Mouse (Mus musculus) small intestine, adult 2 months (tissue): ENCODE measurements at regions not wholly inside any gene's neighbourhood (a gene's known extent, or its start where the extent isn't known, plus 50 kb on each side); places are given as distances from the start of the nearest gene placed in this dataset.

Source experiments
- H3K27ac ChIP-seq: fragments of 200-500 bp; 2 replicates; pipeline ENCODE4 v1.5.1; 2012; ENCODE audit warnings: low read depth, low read length, control low read depth, inconsistent platforms; ENCODE audit not compliant: insufficient read depth
- H3K27me3 ChIP-seq: fragments of 200-500 bp; 2 replicates; pipeline ENCODE4 v1.6.1; 2012; ENCODE audit warnings: mild to moderate bottlenecking, moderate library complexity, low read length, inconsistent platforms; ENCODE audit not compliant: control insufficient read depth, insufficient read depth
- H3K36me3 ChIP-seq: fragments of 200-500 bp; 2 replicates; pipeline ENCODE4 v1.6.1; 2012; ENCODE audit warnings: mild to moderate bottlenecking, low read length, control low read depth, inconsistent platforms; ENCODE audit not compliant: control insufficient read depth, insufficient read depth
- H3K4me1 ChIP-seq: fragments of 200-500 bp; 2 replicates; pipeline ENCODE4 v1.6.1; 2012; ENCODE audit warnings: low read length, inconsistent platforms, mixed read lengths; ENCODE audit not compliant: control insufficient read depth, insufficient read depth, insufficient read length
- H3K4me3 ChIP-seq: fragments of 200-500 bp; 2 replicates; pipeline ENCODE4 v1.5.1; 2012; ENCODE audit warnings: low read depth, mild to moderate bottlenecking, control low read depth, inconsistent platforms, low read length, moderate library complexity
- CTCF ChIP-seq: fragments of 200-500 bp; IDR thresholded peaks from 2 replicates; pipeline ENCODE4 v1.5.1; 2012; ENCODE audit warnings: low read depth, mild to moderate bottlenecking, control low read depth, inconsistent platforms, low read length, moderate library complexity, mixed read lengths; ENCODE audit not compliant: insufficient replicate concordance, insufficient read length; ENCODE audit errors: extremely low read depth
- POLR2A ChIP-seq: fragments of 200-500 bp; IDR thresholded peaks from 2 replicates; pipeline ENCODE4 v1.6.1; 2012; ENCODE audit warnings: low read depth, mild to moderate bottlenecking, control low read depth, inconsistent platforms, low read length, moderate library complexity
- WGBS: fragments of 180-500 bp; shearing (Covaris S2); methylation state at CpG from one replicate; pipeline ENCODE4 v1.1.7; 2018; 5-methylcytosine and 5-hydroxymethylcytosine counted together

DNA sequence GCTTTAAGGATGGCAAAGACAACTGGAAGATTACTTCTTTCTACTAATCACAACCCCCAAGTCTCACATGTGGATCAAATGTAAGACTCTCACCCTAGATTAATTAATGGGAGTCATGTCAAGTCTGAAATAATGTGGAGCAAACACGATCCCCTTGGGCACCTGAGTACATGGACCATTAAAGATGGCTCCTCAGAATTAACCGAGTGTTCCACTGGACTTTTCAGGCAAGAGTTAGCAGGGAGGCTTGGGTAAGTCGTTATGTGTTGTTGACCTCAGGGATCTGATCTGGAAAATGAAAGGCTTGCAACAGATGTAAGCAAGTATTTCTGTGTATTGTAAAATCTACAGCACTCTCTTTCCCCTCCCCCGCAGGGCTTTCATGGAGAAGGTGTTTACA, 296.3 kb downstream of the Olfm4 start:
- Histone ChIP-seq H3K4me1 (no peaks in the 10 kb centered on the region), H3K36me3 (no peaks in the 10 kb centered on the region), H3K4me3 (no peak overlapping the region), H3K27me3 (no peaks in the 10 kb centered on the region; the same call in 1 of the 2 replicates), H3K27ac (no peak overlapping the region)
- TF ChIP-seq CTCF (no peak), POLR2A (no peak)
- WGBS: 66% methylated on average over 4 of the region's 4 CpGs

DNA sequence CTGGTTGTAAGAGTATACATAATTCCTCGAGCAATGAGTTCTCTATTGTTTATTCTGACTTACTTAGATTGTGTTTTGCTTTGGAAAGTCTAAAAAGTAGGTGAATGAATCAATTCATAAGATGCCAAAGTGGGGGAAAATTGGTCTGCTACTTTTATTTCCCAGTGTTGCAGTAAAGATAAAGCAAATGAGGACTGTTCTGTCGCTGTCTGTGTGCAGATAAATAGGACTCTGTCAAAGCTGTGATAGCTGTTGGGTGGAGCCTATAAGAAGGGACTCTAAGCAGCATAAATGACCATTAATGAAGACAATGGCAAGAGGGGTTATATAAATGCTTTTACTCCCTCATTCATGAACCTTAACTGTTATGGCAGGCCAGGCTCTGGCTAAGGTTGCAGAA, 299.8 kb downstream of the Olfm4 start:
- H3K4me3 ChIP-seq: no peak overlapping the region
- H3K36me3 ChIP-seq: no peaks in the 10 kb centered on the region
- no peaks in the 10 kb centered on the region for H3K4me1 ChIP-seq
- TF ChIP-seq POLR2A: no peak
- TF ChIP-seq CTCF: no peak
- 30% methylated on average over 2 of the region's 2 CpGs for WGBS
- H3K27ac ChIP-seq: no peak overlapping the region
- H3K27me3 ChIP-seq: no peaks in the 10 kb centered on the region; the same call in 1 of the 2 replicates

DNA sequence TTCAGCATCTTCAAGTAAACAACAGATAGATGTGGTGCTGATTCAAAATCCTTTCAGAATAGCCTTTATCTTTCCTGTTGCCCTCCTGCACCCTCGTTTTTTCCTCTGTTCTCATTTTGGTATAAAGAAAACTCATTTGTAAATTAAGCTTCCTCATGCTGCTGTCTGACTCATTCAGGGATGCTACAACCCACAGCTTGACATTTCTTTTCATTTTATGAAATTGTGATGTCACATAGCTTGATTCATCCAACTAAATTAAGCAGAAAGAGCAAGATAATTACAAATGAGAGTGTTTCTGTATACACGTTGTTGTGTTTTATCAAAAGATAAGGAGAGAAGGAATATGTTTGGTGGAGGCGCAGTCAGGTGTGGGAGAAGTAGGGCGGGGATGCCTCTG, 307.5 kb downstream of the Olfm4 start:
- H3K36me3 ChIP-seq: no peaks in the 10 kb centered on the region
- H3K27ac ChIP-seq: no peak overlapping the region
- TF ChIP-seq POLR2A: no peak
- TF ChIP-seq CTCF: no peak
- no peak overlapping the region for H3K4me3 ChIP-seq
- 67% methylated on average over 4 of the region's 4 CpGs for WGBS
- H3K4me1 ChIP-seq: no peaks in the 10 kb centered on the region
- H3K27me3 ChIP-seq: no peaks in the 10 kb centered on the region

DNA sequence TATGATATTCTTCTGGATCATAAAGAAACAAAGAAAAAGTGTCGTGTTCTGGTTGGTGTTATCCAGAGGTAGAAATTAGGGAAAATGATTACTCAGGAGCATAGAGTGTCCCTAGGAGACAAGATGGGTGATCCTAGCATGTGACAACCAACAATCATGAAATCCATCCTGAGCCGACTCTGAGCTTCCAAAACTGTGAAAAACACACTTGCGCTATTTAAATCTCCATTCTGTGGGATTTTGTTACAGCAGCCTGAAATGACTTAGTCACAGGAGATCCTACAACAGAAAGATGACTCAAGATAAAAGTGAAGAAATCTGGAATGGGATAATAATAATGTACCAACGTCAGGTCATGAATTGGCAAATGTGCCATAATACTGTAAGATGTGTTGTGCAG, 309.5 kb downstream of the Olfm4 start:
- H3K4me1 ChIP-seq: no peaks in the 10 kb centered on the region
- no peak overlapping the region for H3K4me3 ChIP-seq
- H3K27ac ChIP-seq: no peak overlapping the region
- 87% methylated on average over 4 of the region's 4 CpGs for WGBS
- H3K27me3 ChIP-seq: no peaks in the 10 kb centered on the region
- no peaks in the 10 kb centered on the region for H3K36me3 ChIP-seq
- no peak for TF ChIP-seq CTCF
- TF ChIP-seq POLR2A: no peak

DNA sequence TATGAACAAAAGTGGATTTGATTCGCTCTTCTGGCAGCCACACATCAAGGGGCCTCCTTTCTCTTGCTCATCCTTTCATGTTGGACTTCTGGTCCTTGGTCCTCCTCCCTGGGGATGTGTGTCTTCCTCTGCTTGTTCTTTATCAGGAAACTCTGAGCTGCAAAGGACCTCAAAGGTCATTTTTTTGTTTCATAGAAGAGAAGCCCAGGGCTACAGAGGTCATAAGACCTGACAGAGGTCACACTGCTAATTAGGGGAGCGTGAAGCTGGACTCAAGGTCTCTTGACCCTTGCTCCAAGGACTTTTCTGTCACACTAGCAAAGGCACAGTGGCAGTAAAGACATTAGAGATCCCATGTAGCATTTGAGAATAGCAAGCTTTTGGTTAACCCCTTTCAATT, 345.8 kb downstream of the Olfm4 start:
- no peak for TF ChIP-seq POLR2A
- TF ChIP-seq CTCF: no peak
- no peaks in the 10 kb centered on the region for H3K27me3 ChIP-seq
- no peaks in the 10 kb centered on the region for H3K36me3 ChIP-seq
- no peaks in the 10 kb centered on the region for H3K4me1 ChIP-seq
- H3K4me3 ChIP-seq: no peak overlapping the region
- WGBS: 52% methylated on average over 2 of the region's 2 CpGs
- H3K27ac ChIP-seq: no peak overlapping the region

DNA sequence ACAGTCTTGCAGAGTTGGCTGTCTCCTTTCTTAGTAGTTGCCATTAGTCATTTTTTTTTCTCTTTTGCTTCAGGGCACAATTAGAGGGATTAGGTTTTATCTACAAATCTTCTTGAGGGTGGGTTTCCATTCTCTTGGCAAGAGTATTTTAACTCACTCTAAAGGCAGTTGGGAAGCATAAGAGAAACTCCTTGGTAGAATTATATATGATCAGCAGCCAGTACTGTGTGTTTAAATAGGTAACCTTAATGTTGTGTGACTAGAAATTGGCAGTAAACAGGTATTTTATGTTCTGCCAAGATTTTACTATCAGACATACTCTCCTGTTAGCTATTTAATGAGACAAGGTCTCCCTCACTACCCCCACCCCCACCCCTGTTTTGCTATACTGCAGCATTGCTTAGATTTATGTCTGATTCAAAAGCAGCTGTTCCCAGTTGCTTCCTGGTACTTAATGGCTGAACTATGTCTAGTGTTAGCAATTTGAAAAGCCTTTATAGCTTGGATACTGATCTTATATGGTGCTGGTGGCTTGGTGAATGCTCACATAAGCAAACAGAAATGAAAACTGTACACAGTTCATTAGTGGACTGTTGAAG, 378.2 kb downstream of the Olfm4 start:
- Histone ChIP-seq H3K4me1 (no peaks in the 10 kb centered on the region), H3K27me3 (no peaks in the 10 kb centered on the region), H3K27ac (no peak overlapping the region), H3K4me3 (no peak overlapping the region), H3K36me3 (no peaks in the 10 kb centered on the region)
- TF ChIP-seq CTCF (no peak), POLR2A (no peak)

DNA sequence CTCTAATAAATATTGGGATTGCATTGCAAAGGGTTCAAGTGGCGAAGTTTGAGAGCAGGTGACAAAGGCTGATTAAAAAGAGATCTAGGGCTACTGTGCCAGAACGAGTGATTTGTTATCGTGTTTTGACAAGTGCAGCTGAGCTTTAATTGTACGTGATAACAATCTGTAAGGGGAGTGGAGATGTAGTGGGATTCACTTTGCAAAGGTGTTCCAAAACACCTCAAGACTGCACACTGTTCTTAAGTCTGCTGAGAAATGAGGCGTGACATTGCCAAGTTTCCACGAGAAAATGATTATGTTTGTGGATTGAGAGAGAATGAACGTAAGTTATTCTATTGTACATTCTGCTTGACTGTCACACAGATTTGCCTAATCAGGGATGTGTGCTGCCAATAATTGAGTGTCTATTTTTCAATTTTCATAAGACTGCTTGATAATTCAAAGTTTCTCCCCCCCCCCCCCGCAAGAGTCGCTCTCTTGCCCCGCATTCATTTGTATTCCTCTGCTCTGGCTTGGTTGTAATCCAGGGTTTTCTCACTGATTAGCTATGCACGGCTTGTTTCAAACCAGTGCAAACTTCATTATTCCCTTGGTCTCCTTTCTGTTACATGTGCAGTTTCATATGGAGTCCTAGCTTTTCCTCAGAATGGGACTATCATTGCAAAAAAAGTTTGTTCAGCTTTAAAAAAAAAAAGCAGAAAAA, 385.7 kb downstream of the Olfm4 start:
- TF ChIP-seq POLR2A: no peak
- TF ChIP-seq CTCF: no peak

DNA sequence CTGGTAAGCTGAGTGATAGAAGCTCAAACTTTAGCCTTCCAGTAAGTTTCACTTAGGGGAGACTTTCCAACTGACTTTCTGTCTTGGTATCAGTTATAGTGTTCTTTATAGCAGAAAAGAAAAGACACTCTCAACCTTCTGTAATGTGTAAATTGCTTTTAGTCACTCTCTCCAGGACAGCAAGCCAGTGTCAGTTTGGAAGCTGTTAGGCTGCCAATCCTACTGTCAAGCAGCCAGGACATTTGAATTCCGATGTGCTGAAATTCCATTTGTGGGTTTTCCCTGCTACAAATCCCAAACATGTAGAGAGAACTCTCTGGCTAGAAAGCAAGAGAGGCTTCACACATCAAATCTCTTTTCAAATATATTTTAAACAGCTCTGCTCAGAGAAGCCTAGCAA, 390.4 kb downstream of the Olfm4 start:
- Histone ChIP-seq H3K4me1 (no peaks in the 10 kb centered on the region), H3K36me3 (no peaks in the 10 kb centered on the region), H3K4me3 (no peak overlapping the region), H3K27me3 (no peaks in the 10 kb centered on the region), H3K27ac (no peak overlapping the region)
- WGBS: 74% methylated on average over 1 of the region's 1 CpGs
- TF ChIP-seq POLR2A: no peak
- no peak for TF ChIP-seq CTCF

More for the DNA sequence above, 385.7 kb downstream of the Olfm4 start:
- H3K4me1 ChIP-seq: no peaks in the 10 kb centered on the region
- H3K27me3 ChIP-seq: no peaks in the 10 kb centered on the region
- H3K27ac ChIP-seq: no peak overlapping the region
- H3K36me3 ChIP-seq: no peaks in the 10 kb centered on the region
- 69% methylated on average over 11 of the region's 11 CpGs for WGBS
- no peak overlapping the region for H3K4me3 ChIP-seq
